Mouse (Mus musculus) ES-E14 (cell line): Measurements from ENCODE around the gene Pou6f1.

ENCODE experiments used
- MAFK ChIP-seq: IDR thresholded peaks from 2 replicates; pipeline ENCODE4 v1.6.1; 2014; ENCODE audit warnings: mild to moderate bottlenecking, low read depth, low read length, inconsistent platforms; ENCODE audit not compliant: insufficient read depth
- ZC3H11A ChIP-seq: IDR thresholded peaks from 2 replicates; pipeline ENCODE4 v1.6.1; 2012; ENCODE audit warnings: low read depth, mild to moderate bottlenecking, inconsistent platforms, low read length, borderline replicate concordance
- ZNF384 ChIP-seq: IDR thresholded peaks from 2 replicates; pipeline ENCODE4 v1.6.1; 2012; ENCODE audit warnings: low read depth, low read length, inconsistent platforms

DNA sequence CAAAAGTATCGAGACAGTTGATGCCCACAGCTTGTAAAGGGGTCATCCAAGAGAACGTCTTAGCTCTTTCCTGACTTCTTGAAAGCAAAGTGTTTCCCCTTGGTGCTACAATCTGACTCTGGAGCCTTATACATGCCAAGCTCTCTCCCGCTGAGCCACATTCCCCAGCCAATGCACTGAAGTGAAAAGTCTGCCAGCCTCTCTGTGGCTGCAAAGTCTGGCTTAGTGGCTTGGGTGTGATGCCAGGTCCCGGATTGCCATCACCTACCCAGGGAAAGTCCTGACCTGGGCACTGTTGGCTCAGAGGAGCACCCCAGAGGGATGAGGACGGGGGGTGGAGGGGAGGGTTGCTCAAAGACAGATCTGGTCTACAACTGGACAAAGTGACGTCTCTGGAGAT lies 23.0 kb downstream of the Pou6f1 start:
- TF ChIP-seq ZNF384, result no peak
- TF ChIP-seq ZC3H11A, result no peak
- no peak for TF ChIP-seq MAFK
